Mouse (Mus musculus): Measurements from ENCODE around the gene Adap1.

Adap1 gene

GRCm38 (mm10) chr5:139325395-139325966 is at the start of gene Adap1:
Adap1 (minus strand) TSS chr5:139325622.
- DNase-seq (ENCODE audit: low read depth, low spot score): no peak

GRCm38 (mm10) chr5:139374841-139375240 is 49.4 kb upstream of the Adap1 start:
- DNase-seq (ENCODE audit: low read depth, low spot score): no peak

- no peak for DNase-seq (ENCODE audit: low read depth, low spot score)
Observed at GRCm38 (mm10) chr5:139373889-139374444, 48.5 kb upstream of the Adap1 start.

GRCm38 (mm10) chr5:139373126-139373525 is 47.7 kb upstream of the Adap1 start:
- no peak for DNase-seq (ENCODE audit: low read depth, low spot score)

GRCm38 (mm10) chr5:139371631-139372401 is 46.4 kb upstream of the Adap1 start:
- DNase-seq (ENCODE audit: low read depth, low spot score): peak; percentile 90

GRCm38 (mm10) chr5:139371118-139371517 is 45.7 kb upstream of the Adap1 start:
- DNase-seq (ENCODE audit: low read depth, low spot score): no peak

GRCm38 (mm10) chr5:139370336-139370735 is 44.9 kb upstream of the Adap1 start:
- DNase-seq (ENCODE audit: low read depth, low spot score): no peak

- DNase-seq (ENCODE audit: low read depth, low spot score): no peak
Observed at GRCm38 (mm10) chr5:139368638-139369320, 43.4 kb upstream of the Adap1 start.

- DNase-seq (ENCODE audit: low read depth, low spot score): no peak
Observed at GRCm38 (mm10) chr5:139367884-139368458, 42.5 kb upstream of the Adap1 start.

- DNase-seq (ENCODE audit: low read depth, low spot score): no peak
Observed at GRCm38 (mm10) chr5:139366484-139366883, 41.1 kb upstream of the Adap1 start.

GRCm38 (mm10) chr5:139365827-139366226 is 40.4 kb upstream of the Adap1 start:
- DNase-seq (ENCODE audit: low read depth, low spot score): no peak

GRCm38 (mm10) chr5:139364911-139365571 is 39.6 kb upstream of the Adap1 start:
- DNase-seq (ENCODE audit: low read depth, low spot score): no peak

GRCm38 (mm10) chr5:139364260-139364910 is 39.0 kb upstream of the Adap1 start:
- peak; percentile 73 for DNase-seq (ENCODE audit: low read depth, low spot score)

GRCm38 (mm10) chr5:139363858-139364257 is 38.4 kb upstream of the Adap1 start:
- no peak for DNase-seq (ENCODE audit: low read depth, low spot score)

- DNase-seq (ENCODE audit: low read depth, low spot score): no peak
Observed at GRCm38 (mm10) chr5:139359244-139359643, 33.8 kb upstream of the Adap1 start.

- DNase-seq (ENCODE audit: low read depth, low spot score): no peak
Observed at GRCm38 (mm10) chr5:139358653-139359052, 33.2 kb upstream of the Adap1 start.

GRCm38 (mm10) chr5:139355235-139355772 is 29.9 kb upstream of the Adap1 start:
- no peak for DNase-seq (ENCODE audit: low read depth, low spot score)

GRCm38 (mm10) chr5:139353946-139354345 is 28.5 kb upstream of the Adap1 start:
- DNase-seq (ENCODE audit: low read depth, low spot score): no peak

GRCm38 (mm10) chr5:139353496-139353895 is 28.1 kb upstream of the Adap1 start:
- no peak for DNase-seq (ENCODE audit: low read depth, low spot score)

- no peak for DNase-seq (ENCODE audit: low read depth, low spot score)
Observed at GRCm38 (mm10) chr5:139352317-139352716, 26.9 kb upstream of the Adap1 start, which contains the start of gene Cyp2w1. Cyp2w1 (plus strand) TSS chr5:139352617.

GRCm38 (mm10) chr5:139351628-139352027 is 26.2 kb upstream of the Adap1 start:
- no peak for DNase-seq (ENCODE audit: low read depth, low spot score)

All from embryo, embryonic 11.5 days (tissue).